Mouse (Mus musculus) stomach, postnatal 0 days (tissue): ENCODE measurements around the gene Pafah1b2.
A peak's percentile ranks its signal among the peaks of the same experiment; 100 is the strongest.

Experiments
- CTCF ChIP-seq: IDR thresholded peaks from 2 replicates; pipeline ENCODE4 v1.5.1; 2016; ENCODE audit warnings: antibody characterized with exemption, low read depth, mild to moderate bottlenecking, moderate library complexity
- EP300 ChIP-seq: optimal IDR thresholded peaks from 2 replicates; pipeline ENCODE3; 2016; ENCODE audit warnings: antibody characterized with exemption

GRCm38 (mm10) chr9:45935628-45936210 is 76.8 kb downstream of the Pafah1b2 start, which contains the start of gene Tagln:
- TF ChIP-seq EP300 (peak; percentile 37), CTCF (no peak)
